Mouse (Mus musculus): ENCODE measurements around the gene Elp4.

The Elp4 gene

DNA sequence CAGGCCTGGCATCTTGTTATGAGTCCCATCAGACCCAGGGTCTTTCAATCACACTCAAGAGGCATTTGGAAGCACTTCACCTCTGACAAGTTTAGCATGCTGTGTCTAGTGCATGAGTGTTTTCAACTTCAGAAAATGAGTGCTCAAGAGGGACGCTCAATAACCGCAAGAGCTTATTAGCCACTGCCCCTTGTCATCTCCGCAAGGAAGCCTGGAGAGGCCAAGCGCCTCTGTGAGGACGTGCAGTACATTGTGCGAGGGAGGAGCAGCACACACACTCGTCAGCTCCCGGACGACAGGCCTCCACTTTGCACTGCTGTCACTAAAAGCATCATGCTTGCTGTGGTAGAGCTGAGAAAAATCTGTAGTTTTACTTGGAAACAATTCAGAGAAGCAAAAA, 177.7 kb downstream of the Elp4 start:
- no peak for DNase-seq (ENCODE audit: low read depth)

DNA sequence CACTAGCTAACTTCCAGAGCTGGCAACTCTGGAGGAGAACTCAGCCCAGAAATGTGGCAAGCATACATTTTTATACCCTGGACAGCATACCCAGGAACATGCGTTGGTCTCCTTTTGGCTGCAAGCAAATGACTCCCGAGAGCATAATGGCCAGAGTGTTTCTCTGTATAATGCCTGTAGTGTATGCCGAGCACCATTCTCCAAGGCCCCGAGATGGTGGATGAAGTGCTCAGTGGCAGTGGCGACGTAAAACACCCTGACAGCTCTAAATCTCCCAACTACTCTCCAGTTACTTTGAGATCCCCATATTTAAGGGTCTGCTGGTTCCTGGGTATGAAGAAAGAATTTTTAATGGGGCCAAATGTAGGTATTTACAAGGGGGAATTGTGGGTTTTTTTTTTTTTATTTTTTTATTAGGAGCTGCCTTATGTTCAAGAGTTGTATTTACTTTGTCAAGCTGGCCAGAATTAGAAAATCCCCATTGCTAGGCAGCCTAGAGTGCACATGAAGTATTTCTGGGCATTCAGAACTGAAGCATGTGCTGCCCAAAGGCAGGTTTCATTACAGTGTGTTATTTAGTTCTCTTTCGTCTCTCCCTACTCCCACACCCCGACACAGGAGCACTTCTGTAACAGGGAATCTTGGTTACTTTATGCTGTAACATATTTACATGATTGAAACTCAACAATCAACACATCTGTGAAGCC, 188.8 kb downstream of the Elp4 start:
- DNase-seq (ENCODE audit: low read depth), result no peak

DNA sequence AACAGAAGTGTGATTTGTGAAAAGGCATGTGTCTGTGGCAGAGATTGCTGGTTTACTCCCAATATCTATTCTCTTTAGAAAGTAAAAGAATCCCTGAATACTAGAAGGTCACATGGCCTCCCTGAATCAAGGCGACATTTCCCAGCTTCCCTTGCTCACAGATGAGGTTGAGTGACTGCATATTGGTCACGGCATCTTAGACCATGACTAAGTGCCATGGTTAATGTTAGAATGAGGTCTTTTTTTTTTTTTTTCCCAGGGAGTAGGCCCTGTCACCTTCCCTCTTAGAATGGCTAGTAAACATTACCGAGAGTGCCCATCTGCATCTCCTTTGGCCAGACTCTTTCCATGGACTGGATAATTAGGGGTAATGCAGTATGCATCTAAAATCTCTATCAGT, 193.9 kb downstream of the Elp4 start:
- DNase-seq (ENCODE audit: low read depth), result no peak

DNA sequence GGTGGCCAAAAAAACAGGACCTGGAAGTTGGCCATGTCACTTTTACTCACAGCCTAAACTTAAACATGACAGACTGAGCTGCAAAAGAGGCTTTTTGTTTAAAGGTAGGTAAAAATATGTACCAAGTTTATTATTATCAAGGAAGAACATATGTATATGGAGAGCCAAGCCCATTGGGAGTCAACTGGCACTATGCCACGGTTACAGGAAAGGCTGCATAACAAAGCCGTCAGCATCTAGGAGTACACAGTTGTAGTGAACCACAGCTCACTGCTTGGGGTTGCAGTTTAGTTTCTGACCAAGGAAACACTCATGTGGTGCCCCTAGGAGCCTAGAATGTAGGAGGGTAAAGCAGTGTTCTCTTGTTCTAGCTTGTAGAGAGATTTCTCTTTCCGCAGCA, 195.2 kb downstream of the Elp4 start:
- DNase-seq (ENCODE audit: low read depth), result no peak

DNA sequence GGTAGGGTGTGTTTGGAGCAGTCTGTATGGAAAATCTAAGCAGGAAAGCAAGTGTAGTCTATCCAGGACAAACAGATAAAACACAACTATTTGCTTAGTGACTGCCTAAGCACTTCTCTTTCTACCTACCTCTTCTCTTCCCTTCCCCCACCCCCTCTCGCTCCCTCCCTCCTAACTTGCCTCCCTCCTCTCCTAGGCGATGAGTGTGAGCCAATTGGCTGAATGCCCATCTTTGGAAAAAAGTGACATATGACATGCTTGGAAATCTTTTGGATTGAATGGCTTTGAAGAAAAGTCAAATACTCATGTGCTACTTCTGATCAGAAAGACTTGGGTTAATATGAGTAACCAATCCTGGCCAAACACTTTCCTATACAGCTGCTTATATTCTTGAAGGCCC, 199.0 kb downstream of the Elp4 start:
- DNase-seq (ENCODE audit: low read depth), result no peak

DNA sequence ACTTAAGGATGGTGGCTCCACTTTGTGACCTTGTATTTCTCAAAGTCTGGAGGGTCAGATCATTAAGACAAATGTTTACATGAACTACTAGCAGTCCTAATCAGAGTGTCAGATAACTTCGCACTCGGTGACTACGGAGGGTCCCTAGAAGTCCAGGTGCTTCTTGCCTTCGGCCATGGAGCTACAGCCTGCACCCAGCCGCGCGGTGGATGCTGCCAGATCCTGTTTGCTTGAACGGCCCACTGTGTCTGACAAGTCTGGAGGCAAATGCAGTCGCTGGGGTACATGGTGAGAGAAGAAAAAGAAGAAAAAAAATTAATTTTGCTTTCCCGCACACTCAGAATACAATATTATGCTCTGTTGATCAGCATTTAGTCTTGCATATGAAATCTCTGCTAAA, 201.8 kb downstream of the Elp4 start:
- DNase-seq (ENCODE audit: low read depth), result no peak

DNA sequence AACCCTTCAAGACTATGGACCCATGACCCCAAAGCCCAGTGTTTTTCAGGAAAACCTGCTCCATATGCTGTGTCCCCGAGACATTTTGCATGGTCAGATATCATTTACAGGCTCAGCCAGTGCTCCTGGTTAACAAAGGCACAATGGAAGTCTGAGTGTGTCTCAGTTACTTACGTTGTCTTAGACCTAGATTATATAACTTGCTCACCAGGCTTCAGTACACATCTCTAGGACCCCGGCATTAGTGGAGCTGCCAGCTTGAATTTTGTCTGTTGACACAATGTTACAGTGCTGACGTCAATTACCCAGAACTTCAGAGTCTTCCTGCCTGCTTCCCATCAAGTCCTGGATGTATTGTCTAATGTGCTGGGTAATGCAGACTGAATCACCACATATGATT, 202.6 kb downstream of the Elp4 start:
- DNase-seq (ENCODE audit: low read depth), result no peak

DNA sequence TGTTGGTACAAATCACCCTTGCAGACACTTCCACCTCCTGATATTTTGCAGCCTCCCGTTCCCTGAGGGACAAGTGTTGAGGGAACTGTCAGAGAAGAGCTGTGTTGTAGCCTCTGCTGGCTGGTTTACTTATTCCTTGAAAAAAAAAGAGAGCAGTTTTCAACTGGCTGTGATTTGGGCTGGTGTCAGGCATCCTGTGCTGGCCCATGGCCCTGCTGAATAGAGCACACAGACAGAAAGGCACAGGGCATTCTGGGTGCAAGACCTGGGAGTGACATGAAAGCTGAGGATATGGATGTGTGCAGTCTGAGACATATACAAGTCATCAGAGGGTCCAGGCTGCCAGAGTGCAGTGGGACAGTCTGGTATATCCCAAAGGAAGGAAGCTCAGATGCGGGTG, 205.7 kb downstream of the Elp4 start:
- DNase-seq (ENCODE audit: low read depth), result no peak

DNA sequence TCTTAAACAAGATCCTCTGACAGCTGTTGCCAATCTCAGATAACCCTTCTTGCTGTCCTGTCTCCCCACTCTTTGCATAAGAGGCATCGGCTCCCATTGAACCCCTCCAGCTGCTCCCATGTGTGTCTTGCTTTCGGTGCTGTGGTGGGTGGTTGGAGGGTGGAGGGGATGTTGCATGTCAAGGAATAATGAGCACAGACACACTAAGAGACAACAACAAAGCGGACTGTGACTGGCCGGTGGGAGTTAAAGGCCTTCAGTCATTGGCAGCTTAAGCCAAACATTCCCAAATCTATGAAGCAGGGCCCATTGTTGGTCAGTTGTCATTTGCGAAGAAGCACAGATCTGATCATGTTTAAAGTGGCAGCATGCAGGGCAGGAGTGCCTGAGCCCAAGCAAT, 206.6 kb downstream of the Elp4 start:
- DNase-seq (ENCODE audit: low read depth), result no peak

DNA sequence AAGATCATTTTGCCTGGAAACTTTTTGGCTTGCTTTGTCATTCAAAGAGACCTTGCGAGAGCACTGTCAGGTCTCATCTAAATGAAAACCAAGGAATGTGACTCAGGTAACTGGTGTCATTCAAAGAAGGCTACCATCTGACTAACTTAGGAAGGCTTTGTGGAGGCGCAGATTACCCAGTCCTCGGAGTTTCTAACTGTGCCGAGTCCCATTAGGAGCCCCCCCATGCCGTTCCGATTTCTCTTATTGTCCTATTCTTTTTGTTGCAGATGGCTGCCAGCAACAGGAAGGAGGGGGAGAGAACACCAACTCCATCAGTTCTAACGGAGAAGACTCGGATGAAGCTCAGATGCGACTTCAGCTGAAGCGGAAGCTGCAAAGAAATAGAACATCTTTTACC, 213.1 kb downstream of the Elp4 start:
- DNase-seq (ENCODE audit: low read depth), result no peak

DNA sequence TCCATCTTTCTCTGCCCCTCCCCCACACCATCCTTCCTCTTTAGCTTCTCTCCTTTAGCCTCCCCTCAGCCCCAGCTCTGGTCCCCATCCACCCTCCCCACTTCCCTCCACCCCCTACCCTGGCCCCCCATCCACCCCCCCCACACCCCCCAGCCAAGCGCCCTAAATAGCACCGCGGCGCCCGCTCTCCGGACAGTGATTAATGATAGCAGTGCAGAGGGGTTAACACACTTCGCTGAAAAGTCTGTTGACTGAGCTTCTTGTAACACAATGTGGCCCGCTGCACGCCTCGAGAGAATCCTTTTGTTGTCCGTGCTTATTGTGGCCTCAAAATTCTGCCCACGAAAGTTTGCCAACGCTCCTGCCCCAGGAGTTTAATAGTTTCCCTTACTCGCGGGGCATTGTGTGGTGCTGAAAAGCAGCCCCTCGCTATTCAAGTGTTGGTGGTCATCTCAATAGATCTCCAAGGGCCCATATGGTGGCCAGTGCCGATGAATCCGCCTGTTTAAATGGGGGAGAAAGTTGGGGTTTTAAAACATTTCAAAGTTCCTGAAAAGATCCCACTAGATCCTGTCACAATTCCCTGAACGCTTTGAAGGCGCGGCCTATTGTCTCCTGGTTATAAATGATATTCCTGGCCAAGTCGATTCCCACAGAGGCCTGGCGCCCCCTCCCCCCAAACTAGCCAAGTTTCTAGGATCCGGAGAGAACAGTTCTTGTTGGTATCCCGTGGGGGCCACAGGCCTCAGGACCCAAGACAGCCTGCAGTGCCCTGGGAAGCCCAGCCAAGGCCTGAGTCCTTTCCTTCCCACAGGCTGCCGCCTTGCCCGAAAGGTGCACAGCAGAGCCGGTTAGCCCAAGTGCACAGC, 214.4 kb downstream of the Elp4 start:
- no peak for DNase-seq (ENCODE audit: low read depth)

DNA sequence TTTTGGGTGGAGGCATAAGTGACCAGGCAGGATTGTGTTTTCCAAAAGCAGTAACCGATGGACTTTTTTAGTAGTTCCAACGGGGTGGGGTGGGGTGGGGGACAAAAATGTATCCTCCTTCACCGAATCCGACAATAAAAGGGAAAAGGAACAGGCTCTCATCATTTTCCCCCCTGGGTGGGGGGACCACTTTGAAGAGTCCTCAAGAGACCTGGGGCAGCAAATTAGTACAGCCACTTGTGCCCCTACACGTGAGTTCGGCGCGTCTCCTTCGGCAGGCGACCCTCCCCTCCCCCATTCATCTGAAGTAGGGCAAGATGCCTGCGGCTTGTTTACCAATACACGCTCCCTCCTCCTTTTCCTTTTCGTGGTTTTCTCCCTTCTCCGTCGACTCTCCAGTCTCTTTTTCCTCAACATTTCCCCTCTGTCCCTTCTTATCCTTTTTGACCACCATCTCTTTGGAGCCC, 215.0 kb downstream of the Elp4 start:
- no peak for DNase-seq (ENCODE audit: low read depth)

DNA sequence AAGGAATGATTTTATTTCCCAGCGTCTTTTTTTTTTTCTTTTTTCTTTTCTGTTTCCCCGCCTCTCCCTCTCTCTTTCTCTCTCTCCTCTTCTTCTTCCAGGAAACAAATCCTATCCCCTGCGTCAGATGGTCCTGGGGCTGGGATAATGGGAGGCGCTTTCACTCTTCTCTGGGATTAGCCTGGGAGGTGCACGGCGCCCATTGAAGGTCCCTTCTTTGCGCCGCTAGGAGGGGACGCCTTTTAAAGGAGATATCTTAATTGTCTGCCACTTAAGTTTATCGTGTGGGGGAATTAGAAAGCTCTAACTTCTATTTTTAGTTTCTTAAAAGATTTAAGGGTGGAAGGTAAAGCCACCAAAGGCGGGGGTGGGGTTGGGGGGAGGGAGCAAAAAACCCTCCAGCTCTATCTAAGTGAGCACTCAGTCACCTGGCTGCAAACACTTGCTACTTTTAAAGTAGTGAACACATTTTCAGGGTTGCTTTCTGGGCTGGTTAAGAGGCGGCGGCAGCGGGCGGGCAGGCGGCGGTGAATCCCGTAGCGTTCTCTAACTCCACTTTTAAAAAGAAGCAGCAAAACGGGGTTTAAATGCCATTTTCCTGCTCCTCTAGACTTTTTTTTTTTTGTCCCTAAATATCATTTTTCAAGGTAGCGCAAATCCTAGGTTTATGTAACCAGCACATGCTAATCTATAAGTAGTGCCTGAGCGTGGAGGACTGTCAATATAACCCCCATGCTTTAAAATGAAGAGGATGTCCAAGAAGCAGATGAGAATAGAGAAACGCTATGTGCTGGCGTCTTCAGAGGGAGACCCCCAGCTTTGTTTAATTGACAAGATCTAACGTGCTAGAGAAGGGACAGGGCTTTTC, 215.7 kb downstream of the Elp4 start:
- DNase-seq (ENCODE audit: low read depth), result no peak

DNA sequence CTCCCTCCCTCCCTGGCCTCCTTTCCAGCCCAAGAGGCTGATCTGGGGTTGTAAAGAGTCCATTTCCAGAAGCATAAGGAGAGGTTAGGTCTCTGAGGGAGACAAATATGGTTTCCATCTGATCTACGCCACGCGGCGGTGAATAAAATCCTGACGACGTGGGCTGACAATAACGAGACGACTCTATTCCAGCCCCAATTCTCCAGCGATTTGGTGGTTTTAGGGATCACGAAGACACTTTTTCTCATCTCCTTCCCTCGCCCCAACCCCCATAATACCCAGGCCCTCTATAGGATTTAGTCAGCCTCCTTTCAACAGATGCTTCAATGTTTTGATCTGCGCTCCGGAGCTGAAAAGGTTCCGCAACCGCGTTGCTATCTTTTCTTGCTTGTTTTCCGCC, 216.4 kb downstream of the Elp4 start:
- no peak for DNase-seq (ENCODE audit: low read depth)

DNA sequence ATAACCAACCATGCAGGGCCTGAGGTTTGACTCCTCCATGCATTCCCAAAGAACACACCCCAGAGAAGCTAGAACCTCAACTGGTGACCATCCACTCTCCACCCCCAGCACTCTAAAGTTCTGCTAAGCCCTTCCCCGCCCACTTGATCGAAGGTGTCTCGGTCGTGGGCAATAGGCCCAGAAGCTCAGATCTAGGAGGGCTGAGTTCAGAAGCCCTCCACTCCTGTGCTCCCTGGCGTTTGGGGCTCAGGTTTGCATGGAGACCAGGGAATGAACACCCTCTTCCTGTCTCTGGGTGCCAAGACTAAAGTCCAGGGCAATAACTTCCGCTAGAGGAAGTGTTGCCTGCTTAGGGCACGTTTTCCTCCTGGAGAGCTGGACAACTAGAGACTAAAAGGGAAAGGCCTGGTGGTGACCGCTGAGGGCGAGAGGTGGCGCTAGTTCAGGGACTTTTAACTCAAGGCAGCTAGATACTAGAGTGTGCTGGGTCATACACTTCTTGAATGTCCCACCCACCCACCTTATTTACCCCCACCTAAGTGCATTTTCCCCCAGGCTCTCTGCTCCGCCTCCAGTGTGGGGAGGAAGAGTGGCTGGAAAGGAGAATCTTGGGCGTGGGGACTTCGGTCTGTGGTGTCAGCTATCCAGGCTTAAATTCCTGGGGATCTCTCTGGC, 216.9 kb downstream of the Elp4 start:
- DNase-seq (ENCODE audit: low read depth), result no peak

DNA sequence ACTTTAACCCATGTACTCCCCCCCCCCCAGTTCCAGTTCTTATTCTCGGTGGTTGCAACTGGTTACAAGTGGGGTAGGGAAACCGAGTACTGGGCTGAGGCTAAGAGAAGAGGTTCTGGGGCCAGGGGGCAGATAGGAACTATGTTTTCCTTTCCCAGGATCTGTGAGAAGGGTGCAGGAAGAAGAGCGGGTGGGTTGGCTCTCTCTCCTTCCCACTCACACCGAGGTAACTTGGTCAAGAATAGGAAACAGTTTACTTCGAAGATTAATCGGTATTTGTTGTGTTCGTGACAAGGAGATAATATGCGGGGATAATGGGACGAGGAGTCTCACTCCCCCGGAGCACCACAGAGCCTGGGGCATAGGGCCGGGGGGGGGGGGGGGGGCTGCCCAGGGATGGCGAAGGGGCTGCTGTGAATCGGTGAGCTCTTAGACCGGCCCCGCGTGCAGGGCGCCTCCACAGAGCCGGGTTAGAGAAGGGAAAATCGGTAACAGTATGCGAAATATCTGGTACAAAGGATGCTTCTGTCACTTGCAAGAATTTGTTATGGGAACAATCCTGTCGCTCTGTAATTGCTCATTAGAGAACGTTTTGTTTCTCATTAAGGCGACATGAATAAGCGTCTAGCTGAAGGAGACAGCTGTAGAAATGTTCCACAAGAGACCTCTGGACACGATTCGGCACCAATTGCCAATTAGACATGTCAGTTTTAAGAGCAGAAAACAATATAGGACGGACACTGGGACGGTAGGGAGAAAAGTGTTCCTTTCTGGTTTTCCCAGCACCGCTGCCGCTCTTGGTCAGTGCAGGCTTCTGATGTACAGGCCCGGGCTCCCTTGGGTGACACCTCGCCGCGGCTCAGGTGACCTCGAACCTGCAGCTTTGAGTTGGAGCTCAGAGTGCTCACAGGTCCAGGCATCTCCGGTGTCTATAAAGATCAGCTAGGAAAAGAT, 217.7 kb downstream of the Elp4 start:
- no peak for DNase-seq (ENCODE audit: low read depth)

DNA sequence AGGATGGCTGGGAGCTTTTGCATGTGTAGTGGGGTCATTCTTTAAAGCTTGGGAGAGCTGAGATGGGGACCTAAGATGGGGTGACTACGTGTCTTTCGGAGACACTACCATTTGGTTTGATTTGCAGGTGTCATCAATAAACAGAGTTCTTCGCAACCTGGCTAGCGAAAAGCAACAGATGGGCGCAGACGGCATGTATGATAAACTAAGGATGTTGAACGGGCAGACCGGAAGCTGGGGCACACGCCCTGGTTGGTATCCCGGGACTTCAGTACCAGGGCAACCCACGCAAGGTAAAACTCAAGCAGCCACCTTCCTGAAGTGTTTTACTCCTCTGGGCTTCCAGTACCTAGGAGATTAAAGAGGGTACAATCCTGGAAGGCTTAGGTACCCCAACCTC, 218.7 kb downstream of the Elp4 start:
- DNase-seq (ENCODE audit: low read depth), result no peak

DNA sequence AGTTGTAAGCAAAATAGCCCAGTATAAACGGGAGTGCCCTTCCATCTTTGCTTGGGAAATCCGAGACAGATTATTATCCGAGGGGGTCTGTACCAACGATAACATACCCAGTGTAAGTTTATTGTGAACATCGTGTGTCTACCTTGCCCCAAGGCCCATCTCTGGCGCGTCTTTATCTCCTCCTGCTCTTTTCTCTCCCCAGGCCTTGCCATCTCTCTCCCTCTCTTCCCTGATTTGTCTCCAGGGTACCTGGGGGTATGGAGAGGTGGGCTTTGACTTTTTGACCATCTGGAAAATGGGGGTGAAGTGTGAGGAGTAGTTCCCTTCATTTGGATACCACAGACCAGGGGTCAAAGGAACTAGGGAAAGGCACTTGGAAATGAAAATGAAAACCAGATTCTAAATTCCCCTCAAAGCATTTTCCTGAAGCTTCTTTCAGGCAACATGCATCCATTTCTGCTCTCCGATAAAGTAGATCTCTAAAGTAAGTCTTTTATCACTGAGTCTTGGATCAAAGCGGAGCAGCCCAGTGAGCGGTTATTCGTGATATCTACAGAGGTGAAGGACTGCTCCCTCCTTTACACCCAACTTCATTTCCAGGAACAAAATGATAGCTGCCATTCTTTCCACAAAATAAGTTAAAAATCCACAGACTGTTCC, 219.2 kb downstream of the Elp4 start:
- DNase-seq (ENCODE audit: low read depth), result no peak

DNA sequence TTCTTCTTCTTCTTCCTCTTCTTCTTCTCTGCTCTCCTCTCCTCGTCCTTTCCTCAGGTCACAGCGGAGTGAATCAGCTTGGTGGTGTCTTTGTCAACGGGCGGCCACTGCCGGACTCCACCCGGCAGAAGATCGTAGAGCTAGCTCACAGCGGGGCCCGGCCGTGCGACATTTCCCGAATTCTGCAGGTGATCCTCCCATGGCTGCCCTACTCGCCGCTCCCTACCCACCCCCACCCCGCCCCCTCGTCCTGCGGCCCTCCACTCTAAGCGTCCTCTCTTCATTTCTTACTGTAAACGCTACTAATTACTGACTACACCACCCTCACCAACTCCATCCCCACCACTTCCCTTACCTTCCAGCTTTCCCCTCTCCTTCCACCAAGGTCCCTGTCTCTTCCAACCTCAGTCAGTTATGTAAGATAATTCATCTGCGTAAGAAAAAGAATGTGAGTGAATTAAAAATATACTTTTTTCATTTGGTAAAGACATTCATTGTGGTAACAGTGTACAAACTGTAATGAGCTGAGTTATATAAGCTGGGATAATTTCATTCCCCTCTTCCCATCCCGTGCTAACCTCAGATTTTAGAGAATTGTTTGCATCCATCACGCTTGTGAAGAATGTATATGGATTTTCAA, 220.5 kb downstream of the Elp4 start:
- no peak for DNase-seq (ENCODE audit: low read depth)

Measured in fibroblast of lung, adult 2 months (primary cell).